Mouse (Mus musculus): ENCODE data around the gene Lrp2.

Lrp2 gene

GRCm38 (mm10) chr2:69518307-69518706, 67.6 kb downstream of the Lrp2 start:
- DNase-seq (ENCODE audit: low spot score in 2 of 2), result no peak

- no peak for DNase-seq (ENCODE audit: low spot score in 2 of 2)
Observed at GRCm38 (mm10) chr2:69511766-69512165, 74.1 kb downstream of the Lrp2 start.

GRCm38 (mm10) chr2:69500357-69500756, 85.5 kb downstream of the Lrp2 start:
- DNase-seq (ENCODE audit: low spot score in 2 of 2), result no peak

- DNase-seq (ENCODE audit: low spot score in 2 of 2), result no peak
Observed at GRCm38 (mm10) chr2:69493130-69493529, 92.7 kb downstream of the Lrp2 start.

- no peak for DNase-seq (ENCODE audit: low spot score in 2 of 2)
Observed at GRCm38 (mm10) chr2:69480965-69481364, 104.9 kb downstream of the Lrp2 start.

GRCm38 (mm10) chr2:69479859-69480258, 106.0 kb downstream of the Lrp2 start:
- no peak for DNase-seq (ENCODE audit: low spot score in 2 of 2)

GRCm38 (mm10) chr2:69476901-69477300, 109.0 kb downstream of the Lrp2 start:
- no peak for DNase-seq (ENCODE audit: low spot score in 2 of 2)

- no peak for DNase-seq (ENCODE audit: low spot score in 2 of 2)
Observed at GRCm38 (mm10) chr2:69475177-69475576, 110.7 kb downstream of the Lrp2 start.

- no peak for DNase-seq (ENCODE audit: low spot score in 2 of 2)
Observed at GRCm38 (mm10) chr2:69471837-69472236, 114.0 kb downstream of the Lrp2 start.

- no peak for DNase-seq (ENCODE audit: low spot score in 2 of 2)
Observed at GRCm38 (mm10) chr2:69463609-69464008, 122.3 kb downstream of the Lrp2 start.

- no peak for DNase-seq (ENCODE audit: low spot score in 2 of 2)
Observed at GRCm38 (mm10) chr2:69459481-69459880, 126.4 kb downstream of the Lrp2 start.

GRCm38 (mm10) chr2:69451128-69451527, 134.7 kb downstream of the Lrp2 start:
- no peak for DNase-seq (ENCODE audit: low spot score in 2 of 2)

GRCm38 (mm10) chr2:69448581-69448980, 137.3 kb downstream of the Lrp2 start:
- no peak for DNase-seq (ENCODE audit: low spot score in 2 of 2)

GRCm38 (mm10) chr2:69445896-69446472, 139.9 kb downstream of the Lrp2 start:
- no peak for DNase-seq (ENCODE audit: low spot score in 2 of 2)

- DNase-seq (ENCODE audit: low spot score in 2 of 2), result no peak
Observed at GRCm38 (mm10) chr2:69441656-69442055, 144.2 kb downstream of the Lrp2 start.

GRCm38 (mm10) chr2:69428116-69428515, 157.7 kb downstream of the Lrp2 start:
- DNase-seq (ENCODE audit: low spot score in 2 of 2), result peak; percentile 39 to 77

GRCm38 (mm10) chr2:69427141-69427540, 158.7 kb downstream of the Lrp2 start:
- no peak for DNase-seq (ENCODE audit: low spot score in 2 of 2)

GRCm38 (mm10) chr2:69426081-69426480, 159.8 kb downstream of the Lrp2 start:
- no peak for DNase-seq (ENCODE audit: low spot score in 2 of 2)

- no peak for DNase-seq (ENCODE audit: low spot score in 2 of 2)
Observed at GRCm38 (mm10) chr2:69424829-69425228, 161.0 kb downstream of the Lrp2 start.

- DNase-seq (ENCODE audit: low spot score in 2 of 2), result no peak
Observed at GRCm38 (mm10) chr2:69418294-69418881, 167.5 kb downstream of the Lrp2 start.

- DNase-seq (ENCODE audit: low spot score in 2 of 2), result no peak
Observed at GRCm38 (mm10) chr2:69415070-69415469, 170.8 kb downstream of the Lrp2 start.

- DNase-seq (ENCODE audit: low spot score in 2 of 2), result no peak
Observed at GRCm38 (mm10) chr2:69414539-69414938, 171.3 kb downstream of the Lrp2 start.

- no peak for DNase-seq (ENCODE audit: low spot score in 2 of 2)
Observed at GRCm38 (mm10) chr2:69405692-69406091, 180.2 kb downstream of the Lrp2 start.

- DNase-seq (ENCODE audit: low spot score in 2 of 2), result no peak
Observed at GRCm38 (mm10) chr2:69402309-69402708, 183.6 kb downstream of the Lrp2 start.

Data from urinary bladder, postnatal 4 days (tissue).